Mouse (Mus musculus): ENCODE results near the gene Iqgap1. TPM values are rescaled to one million over a fixed set of nuclear protein-coding genes. Genes with fewer than 3 reads are reported as not detected.

Gene Iqgap1
- 3.0 and 4.5 TPM in 2 replicates for polyA plus RNA-seq (2021; fragmentation: Nextera tagmentation)
- long read RNA-seq, experiment 1, full-length matches to known transcripts: 5 of 24 reads
- long read RNA-seq, experiment 1, partial matches to known transcripts: 8 of 24 reads
- long read RNA-seq, experiment 1, other reads (novel, unspliced or antisense): 11 of 24 reads
- long read RNA-seq, experiment 2, partial matches to known transcripts: 7 of 21 reads
- long read RNA-seq, experiment 2, other reads (novel, unspliced or antisense): 14 of 21 reads

DNA sequence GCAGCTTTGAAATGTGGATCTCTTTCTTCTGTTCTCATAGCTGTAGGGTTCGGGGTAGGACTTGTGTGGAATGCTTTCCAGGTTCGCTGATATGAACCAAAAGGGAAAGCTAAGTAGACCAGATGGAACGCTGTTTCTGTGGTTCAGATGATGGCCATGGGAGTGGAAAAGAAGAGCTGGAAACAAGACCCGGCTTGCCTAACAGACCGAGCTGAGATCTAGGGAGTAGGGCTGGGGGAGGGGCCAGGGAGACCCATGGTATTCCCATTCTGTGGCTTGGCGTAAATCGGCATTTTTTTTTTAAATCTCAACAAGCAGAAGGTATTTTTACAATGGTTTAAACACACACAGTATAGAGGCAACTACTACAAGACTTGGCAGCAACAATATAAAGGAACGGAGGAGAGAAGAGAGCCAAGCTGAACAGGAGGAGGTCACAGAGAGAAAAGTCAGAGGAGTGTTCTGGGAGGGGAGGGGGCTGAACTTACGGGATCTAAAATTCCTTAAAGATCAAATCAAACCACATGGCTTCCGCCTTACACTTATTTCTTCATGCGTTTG lies at the start of gene Iqgap1:
Gene Iqgap1 (minus strand): TSS at position 132 of the 561 bp plus-strand sequence.

GRCm38 (mm10) chr7:80860729-80861274 lies 35.0 kb upstream of the Iqgap1 start, which contains the start of gene Zscan2:
Gene Zscan2, plus strand, starts transcription at chr7:80860920.

DNA sequence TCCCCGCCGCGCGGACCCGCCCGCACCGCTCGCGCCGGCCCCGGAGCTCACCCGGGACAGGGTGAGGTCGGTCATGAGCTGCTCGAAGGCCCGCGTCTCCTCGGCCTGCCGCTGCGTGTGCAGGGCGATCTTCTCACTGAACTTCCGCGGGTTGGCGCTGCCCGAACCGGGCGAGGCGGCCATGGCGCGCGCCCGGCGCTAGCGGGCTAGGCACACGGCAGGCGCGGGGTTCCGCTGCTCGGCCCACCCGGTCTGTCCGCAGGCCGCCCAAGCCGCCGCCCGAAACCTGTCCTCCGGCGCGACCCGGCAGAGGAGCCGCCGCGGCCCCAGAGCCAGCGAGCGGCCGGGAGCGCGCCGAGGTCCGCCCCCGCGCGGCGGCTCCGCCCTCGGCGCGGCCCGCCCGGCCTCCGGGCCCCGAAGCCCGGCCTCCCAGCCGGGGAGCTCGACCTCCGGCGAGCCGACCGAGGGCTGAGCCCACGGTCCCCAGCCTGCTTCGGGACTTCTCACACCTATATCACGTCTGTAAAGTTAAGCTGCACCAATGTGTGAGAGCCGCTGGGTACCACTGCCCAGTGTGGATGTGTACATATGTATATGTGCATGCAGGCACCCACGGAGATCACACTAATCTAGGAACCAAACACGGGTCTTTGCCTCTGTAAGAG lies 137.1 kb downstream of the Iqgap1 start, which contains the start of gene Crtc3:
Gene Crtc3 (minus strand): TSS at position 322 of the 665 bp plus-strand sequence.

Other genes with a start within 250 kb of the Iqgap1 start
- gene Crtc3, start 137.1 kb downstream of the Iqgap1 start, polyA plus RNA-seq (2021; fragmentation: Nextera tagmentation): 3.7 and 6.2 TPM in 2 replicates
- gene Zscan2, start 34.9 kb upstream of the Iqgap1 start, polyA plus RNA-seq (2021; fragmentation: Nextera tagmentation): 1.0 and 1.8 TPM in 2 replicates
- 16.0 and 23.3 TPM in 2 replicates for gene Wdr73, start 75.3 kb upstream of the Iqgap1 start, polyA plus RNA-seq (2021; fragmentation: Nextera tagmentation)
- 4.7 and 5.7 TPM in 2 replicates for gene Nmb, start 79.1 kb upstream of the Iqgap1 start, polyA plus RNA-seq (2021; fragmentation: Nextera tagmentation)
- 61.4 and 75.5 TPM in 2 replicates for gene Sec11a, start 121.8 kb upstream of the Iqgap1 start, polyA plus RNA-seq (2021; fragmentation: Nextera tagmentation)
- 2.5 and 4.0 TPM in 2 replicates for gene Zfp592, start 167.7 kb upstream of the Iqgap1 start, polyA plus RNA-seq (2021; fragmentation: Nextera tagmentation)
- gene Alpk3, start 231.6 kb upstream of the Iqgap1 start, polyA plus RNA-seq (2021; fragmentation: Nextera tagmentation): 0.09 and 0.34 TPM in 2 replicates

Measured in left cerebral cortex, adult 6 months (tissue).